Mouse (Mus musculus) limb, embryonic 14.5 days (tissue): ENCODE results near the gene Cyp26a1. TPM values are rescaled to one million over a fixed set of nuclear protein-coding genes. Genes with fewer than 3 reads are reported as not detected.

Source experiments
- ATAC-seq: fragments of 200-750 bp; cut with Nextera tagmentation; 2 replicates; pipeline ENCODE4 v1.8.0; 2017; ENCODE audit warnings: low read depth, moderate number of reproducible peaks, moderate TSS enrichment; ENCODE audit not compliant: low FRiP score
- DNase-seq: peaks from one replicate; pipeline ENCODE4 v3.0.0-alpha.2; 2015; ENCODE audit warnings: low spot score
- H3K27ac ChIP-seq: fragments of 300-500 bp; sonication (generic); replicated peaks from 2 replicates; pipeline ENCODE4 v1.5.1; 2014; ENCODE audit warnings: low read depth, mild to moderate bottlenecking, low read length, moderate library complexity, mixed read lengths
- H3K27me3 ChIP-seq: fragments of 300-500 bp; sonication (generic); 2 replicates; pipeline ENCODE4 v1.6.1; 2014; ENCODE audit warnings: low read length, mixed read lengths; ENCODE audit not compliant: control insufficient read depth, insufficient read depth
- H3K36me3 ChIP-seq: fragments of 300-500 bp; sonication (generic); 2 replicates; pipeline ENCODE4 v1.6.1; 2014; ENCODE audit warnings: mild to moderate bottlenecking, low read length, moderate library complexity, mixed read lengths; ENCODE audit not compliant: control insufficient read depth, insufficient read depth
- H3K4me1 ChIP-seq: fragments of 300-500 bp; sonication (generic); 2 replicates; pipeline ENCODE4 v1.6.1; 2014; ENCODE audit warnings: antibody characterized with exemption, low read length, mixed read lengths; ENCODE audit not compliant: control insufficient read depth, insufficient read depth
- H3K4me2 ChIP-seq: fragments of 300-500 bp; sonication (generic); replicated peaks from 2 replicates; pipeline ENCODE4 v1.6.1; 2014; ENCODE audit warnings: low read depth, mild to moderate bottlenecking, low read length, moderate library complexity; ENCODE audit not compliant: severe bottlenecking
- H3K4me3 ChIP-seq: fragments of 300-500 bp; sonication (generic); replicated peaks from 2 replicates; pipeline ENCODE4 v1.5.1; 2014; ENCODE audit warnings: low read length
- H3K9ac ChIP-seq: fragments of 300-500 bp; sonication (generic); 2 replicates; pipeline ENCODE4 v1.6.1; 2014; ENCODE audit warnings: mild to moderate bottlenecking, low read depth, low read length, moderate library complexity; ENCODE audit not compliant: severe bottlenecking
- H3K9me3 ChIP-seq: fragments of 300-500 bp; sonication (generic); 2 replicates; pipeline ENCODE4 v1.6.1; 2016; ENCODE audit warnings: low read length; ENCODE audit not compliant: control insufficient read depth
- POLR2A ChIP-seq: fragments of 200-500 bp; IDR thresholded peaks from 2 replicates; pipeline ENCODE4 v1.8.0; 2012; ENCODE audit warnings: inconsistent platforms, mild to moderate bottlenecking, moderate library complexity, borderline replicate concordance; ENCODE audit not compliant: insufficient read depth, insufficient read length; ENCODE audit errors: extremely low read depth
- WGBS: fragments of 180-500 bp; shearing (Covaris S2); extraction: QIAGEN DNeasy Blood & Tissue Kit; methylation state at CpG from one replicate; pipeline ENCODE4 v1.1.7; 2014; 5-methylcytosine and 5-hydroxymethylcytosine counted together
- polyA plus RNA-seq, 2 experiments: library from polyadenylated mRNA; depleted of rRNA in 1 of 2; stranded (reverse) in 1 of 2; unstranded in 1 of 2; fragments of >200 nt; fragmentation: Nextera tagmentation in 1 of 2; extraction: Ambion mirVana in 1 of 2; gene quantifications; 2 replicates each; pipeline versions ENCODE4 v1.2.1 to v1.2.3; 2012 to 2014

Cyp26a1 gene
- polyA plus RNA-seq, 2 experiments: 3.4 to 6.6 TPM

DNA sequence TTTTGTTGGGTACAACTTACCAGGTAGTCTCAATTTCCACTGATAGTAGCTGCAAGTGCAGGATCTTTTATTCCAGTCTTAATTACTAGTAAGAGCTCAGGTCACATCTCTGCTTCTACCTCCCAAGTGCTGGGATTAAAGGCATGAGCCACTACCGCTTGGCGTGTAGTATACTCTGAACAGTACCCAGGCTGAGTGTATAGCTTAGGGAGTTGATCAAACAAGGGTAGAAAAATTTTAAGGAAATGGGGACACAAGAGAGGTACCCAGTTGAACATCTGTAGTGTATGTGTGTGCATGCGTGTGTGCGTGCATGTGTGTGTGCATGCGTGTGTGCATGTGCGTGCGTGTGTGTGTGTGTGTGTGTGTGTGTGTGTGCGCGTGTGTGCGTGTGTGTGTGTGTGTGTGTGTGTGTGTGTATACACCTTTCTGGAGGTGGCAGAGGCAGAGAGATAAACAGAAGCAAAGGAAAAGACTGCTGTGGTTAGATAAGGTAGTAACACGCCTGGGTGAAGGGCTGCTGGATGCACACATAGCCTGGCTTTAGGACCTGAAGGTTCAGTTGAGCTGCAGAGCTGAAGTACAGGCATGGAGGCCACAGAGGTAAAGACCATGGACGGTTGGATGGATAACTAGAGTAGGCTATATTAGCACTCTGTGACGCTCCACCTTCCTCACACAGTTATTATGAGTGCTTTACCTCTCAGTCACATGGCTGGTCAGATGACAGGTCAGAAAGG, 29.6 kb upstream of the Cyp26a1 start:
- WGBS: 69% methylated on average over 13 of the region's 13 CpGs
- Histone ChIP-seq H3K4me2 (no peak overlapping the region), H3K4me3 (no peak overlapping the region), H3K9me3 (no peaks in the 10 kb centered on the region), H3K4me1 (no peaks in the 10 kb centered on the region), H3K27ac (no peak overlapping the region), H3K27me3 (no peaks in the 10 kb centered on the region), H3K36me3 (no peaks in the 10 kb centered on the region), H3K9ac (no peak overlapping the region)
- DNase-seq (no peak), ATAC-seq (no peak)
- no peak for TF ChIP-seq POLR2A

DNA sequence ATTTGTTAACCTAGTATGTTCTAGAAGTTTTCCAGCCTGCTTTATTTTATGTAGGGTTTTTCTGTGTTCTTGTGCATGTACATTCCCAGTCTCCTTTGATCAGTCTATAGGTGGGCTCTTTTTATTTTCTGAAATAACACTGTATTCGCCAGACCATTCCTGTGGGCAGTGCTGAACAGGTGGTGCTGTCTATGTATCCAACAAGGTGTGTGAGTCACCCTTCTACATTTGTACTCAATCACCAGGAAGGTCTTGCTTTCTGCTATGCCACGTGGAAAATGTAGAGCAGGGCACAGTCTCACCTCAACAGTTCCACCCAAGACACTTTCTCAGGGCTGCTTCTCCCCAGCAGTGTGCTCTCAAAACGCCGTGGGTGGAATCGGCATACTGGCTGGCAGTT, 28.9 kb upstream of the Cyp26a1 start:
- TF ChIP-seq POLR2A: no peak
- Histone ChIP-seq H3K9ac (no peak overlapping the region), H3K27ac (no peak overlapping the region), H3K4me2 (no peak overlapping the region), H3K9me3 (no peaks in the 10 kb centered on the region), H3K27me3 (no peaks in the 10 kb centered on the region), H3K36me3 (no peaks in the 10 kb centered on the region), H3K4me3 (no peak overlapping the region), H3K4me1 (no peaks in the 10 kb centered on the region)
- ATAC-seq (no peak), DNase-seq (no peak)
- 89% methylated on average over 5 of the region's 5 CpGs for WGBS

DNA sequence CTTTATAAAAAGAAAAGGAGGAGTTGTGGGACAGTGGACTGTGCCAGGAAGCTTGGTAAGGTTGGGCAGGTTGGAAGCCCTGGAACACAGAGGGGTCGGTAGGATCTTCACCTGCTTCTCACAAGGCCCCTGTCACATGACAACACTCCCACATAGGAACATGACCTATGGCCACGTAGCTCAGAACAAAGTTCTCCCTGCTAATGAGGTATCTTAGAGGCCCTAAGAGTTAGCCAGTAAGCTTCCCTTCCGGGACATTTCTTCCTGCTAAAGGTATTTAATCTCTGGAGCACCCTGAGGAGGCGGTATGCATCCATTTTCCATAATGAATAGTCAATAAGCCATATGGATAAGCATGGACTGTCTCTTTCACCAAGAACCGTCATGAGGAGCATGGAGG, 28.1 kb upstream of the Cyp26a1 start:
- Histone ChIP-seq H3K27me3 (no peaks in the 10 kb centered on the region), H3K9ac (no peak overlapping the region), H3K9me3 (no peaks in the 10 kb centered on the region), H3K4me2 (no peak overlapping the region), H3K36me3 (no peaks in the 10 kb centered on the region), H3K4me1 (no peaks in the 10 kb centered on the region), H3K4me3 (no peak overlapping the region), H3K27ac (no peak overlapping the region)
- WGBS: 79% methylated on average over 5 of the region's 5 CpGs
- no peak for TF ChIP-seq POLR2A
- no peak for ATAC-seq
- no peak for DNase-seq

DNA sequence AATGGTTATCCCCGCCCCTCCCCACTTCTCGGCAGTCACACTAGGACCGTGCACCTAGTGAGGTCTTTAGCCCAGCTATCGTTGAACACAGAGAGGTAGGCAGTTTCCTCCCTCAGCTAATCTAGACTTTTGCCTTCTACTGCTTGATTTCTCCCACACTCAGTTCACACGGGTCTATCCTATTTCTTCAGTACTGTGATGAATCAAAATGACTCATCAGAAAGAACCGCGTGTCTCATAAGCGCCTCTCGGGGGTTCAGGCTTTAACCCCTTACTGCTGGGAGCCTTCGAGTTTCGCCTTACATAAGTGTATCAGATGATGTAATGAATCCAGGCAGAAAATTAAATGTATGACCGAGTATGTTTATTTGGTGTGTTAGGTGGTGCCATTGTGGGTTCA, 24.2 kb upstream of the Cyp26a1 start:
- no peaks in the 10 kb centered on the region for H3K27me3 ChIP-seq
- H3K9me3 ChIP-seq: no peaks in the 10 kb centered on the region
- no peak for TF ChIP-seq POLR2A
- H3K36me3 ChIP-seq: no peaks in the 10 kb centered on the region
- no peak overlapping the region for H3K9ac ChIP-seq
- no peak for ATAC-seq
- H3K27ac ChIP-seq: no peak overlapping the region
- 65% methylated on average over 12 of the region's 12 CpGs for WGBS
- H3K4me1 ChIP-seq: no peaks in the 10 kb centered on the region
- no peak overlapping the region for H3K4me3 ChIP-seq
- DNase-seq: no peak
- no peak overlapping the region for H3K4me2 ChIP-seq

DNA sequence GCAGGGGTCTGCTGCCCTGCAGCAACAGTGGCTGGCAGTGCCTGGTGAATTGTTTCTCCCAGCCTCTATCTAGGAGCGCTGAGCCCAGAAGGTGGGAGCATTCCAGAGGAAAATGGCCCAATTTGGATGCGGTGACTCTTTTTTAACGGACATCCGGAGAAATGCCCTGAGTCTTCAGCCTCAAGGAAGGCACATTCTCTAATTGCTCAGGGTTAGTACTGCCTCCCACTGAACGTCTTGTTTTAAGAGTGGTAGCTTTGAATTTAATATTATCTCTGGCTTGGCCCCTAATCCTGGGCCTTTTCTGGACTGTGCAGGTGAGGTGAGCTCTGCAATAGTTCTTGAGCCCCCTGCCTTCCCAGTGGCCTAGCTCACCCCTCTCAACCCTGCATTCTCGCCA, 12.3 kb upstream of the Cyp26a1 start, which contains the start of gene Cyp26c1:
Gene Cyp26c1, plus strand, starts transcription at position 301 of the 400 bp plus-strand sequence.
- H3K36me3 ChIP-seq: no peaks in the 10 kb centered on the region
- ATAC-seq (no peak), DNase-seq (no peak)
- no peak within 1 kb of the TSS for H3K4me3 ChIP-seq
- H3K9me3 ChIP-seq: no peaks in the 10 kb centered on the region
- H3K27ac ChIP-seq: no peak within 1 kb of the TSS
- no peak within 1 kb of the TSS; the same call in 1 of the 2 replicates for H3K4me2 ChIP-seq
- H3K4me1 ChIP-seq: peaks cover 5% of the 10 kb centered on the region; the same call in 1 of the 2 replicates
- H3K27me3 ChIP-seq: peaks cover 91% of the 10 kb centered on the region
- no peak for TF ChIP-seq POLR2A
- 2% methylated on average over 6 of the region's 6 CpGs for WGBS
- H3K9ac ChIP-seq: no peak within 1 kb of the TSS
